Mouse (Mus musculus): ENCODE measurements at regions not wholly inside any gene's neighbourhood (a gene's known extent, or its start where the extent isn't known, plus 50 kb on each side); places are given as distances from the start of the nearest gene placed in this dataset.
A peak's percentile ranks its signal among the peaks of the same experiment; 100 is the strongest.

- Histone ChIP-seq H3K27ac (replicated peaks) (no peak overlapping the region), H3K27me3 (no peaks in the 10 kb centered on the region), H3K4me3 (no peak overlapping the region), H3K4me2 (no peak overlapping the region), H3K4me1 (replicated peaks) (0 out of 2 replicates have a peak, but pooled peaks cover 13% of the 10 kb centered on the region), H3K36me3 (no peaks in the 10 kb centered on the region), H3K9me3 (no peaks in the 10 kb centered on the region), H3K9ac (no peak overlapping the region)
- WGBS: 88% methylated on average over 6 of the region's 6 CpGs
- no peak for ATAC-seq (ENCODE audit: low read depth)
These were observed 251.5 kb downstream of the Dhx15 start for GRCm38 (mm10) chr5:51938845-51939244.

- WGBS: 90% methylated on average over 6 of the region's 6 CpGs
- Histone ChIP-seq H3K4me2 (no peak overlapping the region), H3K27ac (replicated peaks) (no peak overlapping the region), H3K9ac (no peak overlapping the region), H3K4me3 (no peak overlapping the region), H3K4me1 (replicated peaks) (0 out of 2 replicates have a peak, but pooled peaks cover 13% of the 10 kb centered on the region), H3K9me3 (no peaks in the 10 kb centered on the region), H3K36me3 (no peaks in the 10 kb centered on the region), H3K27me3 (no peaks in the 10 kb centered on the region)
- no peak for ATAC-seq (ENCODE audit: low read depth)
These were observed 253.0 kb downstream of the Dhx15 start for GRCm38 (mm10) chr5:51937320-51937719.

- Histone ChIP-seq H3K4me2 (no peak overlapping the region), H3K9me3 (no peaks in the 10 kb centered on the region), H3K36me3 (no peaks in the 10 kb centered on the region), H3K27ac (replicated peaks) (no peak overlapping the region), H3K4me3 (no peak overlapping the region), H3K27me3 (no peaks in the 10 kb centered on the region), H3K9ac (no peak overlapping the region), H3K4me1 (replicated peaks) (peaks cover 13% of the 10 kb centered on the region; the same call in 1 of the 2 replicates)
- WGBS: 60% methylated on average over 17 of the region's 17 CpGs
- no peak for ATAC-seq (ENCODE audit: low read depth)
These were observed 254.6 kb downstream of the Dhx15 start for GRCm38 (mm10) chr5:51935391-51936354.

- ATAC-seq (ENCODE audit: low read depth): no peak
- no peak overlapping the region for H3K27ac ChIP-seq (replicated peaks)
- H3K36me3 ChIP-seq: no peaks in the 10 kb centered on the region
- WGBS: 75% methylated on average over 4 of the region's 4 CpGs
- peaks cover 13% of the 10 kb centered on the region; the same call in 1 of the 2 replicates for H3K4me1 ChIP-seq (replicated peaks)
- no peaks in the 10 kb centered on the region for H3K9me3 ChIP-seq
- no peaks in the 10 kb centered on the region for H3K27me3 ChIP-seq
- H3K9ac ChIP-seq: no peak overlapping the region
- no peak overlapping the region for H3K4me2 ChIP-seq
- H3K4me3 ChIP-seq: no peak overlapping the region
These were observed 255.4 kb downstream of the Dhx15 start for GRCm38 (mm10) chr5:51934910-51935309.

GRCm38 (mm10) chr5:51933331-51933730, 257.0 kb downstream of the Dhx15 start:
- no peak overlapping the region for H3K4me2 ChIP-seq
- H3K9ac ChIP-seq: no peak overlapping the region
- WGBS: 91% methylated on average over 1 of the region's 1 CpGs
- no peak for ATAC-seq (ENCODE audit: low read depth)
- H3K4me3 ChIP-seq: no peak overlapping the region
- H3K9me3 ChIP-seq: no peaks in the 10 kb centered on the region
- peaks cover 13% of the 10 kb centered on the region; the same call in 1 of the 2 replicates for H3K4me1 ChIP-seq (replicated peaks)
- no peaks in the 10 kb centered on the region for H3K27me3 ChIP-seq
- H3K27ac ChIP-seq (replicated peaks): no peak overlapping the region
- H3K36me3 ChIP-seq: no peaks in the 10 kb centered on the region

GRCm38 (mm10) chr5:51930416-51930815, 259.9 kb downstream of the Dhx15 start:
- H3K27ac ChIP-seq (replicated peaks): no peak overlapping the region
- peaks cover 4% of the 10 kb centered on the region; the same call in 1 of the 2 replicates for H3K4me1 ChIP-seq (replicated peaks)
- no peak for ATAC-seq (ENCODE audit: low read depth)
- H3K36me3 ChIP-seq: no peaks in the 10 kb centered on the region
- H3K27me3 ChIP-seq: no peaks in the 10 kb centered on the region
- H3K9ac ChIP-seq: no peak overlapping the region
- H3K4me3 ChIP-seq: no peak overlapping the region
- H3K9me3 ChIP-seq: no peaks in the 10 kb centered on the region
- WGBS: 66% methylated on average over 3 of the region's 3 CpGs
- no peak overlapping the region for H3K4me2 ChIP-seq

- H3K4me1 ChIP-seq (replicated peaks): no peaks in the 10 kb centered on the region; the same call in 1 of the 2 replicates
- H3K27ac ChIP-seq (replicated peaks): no peak overlapping the region
- 89% methylated on average over 3 of the region's 3 CpGs for WGBS
- no peak overlapping the region for H3K9ac ChIP-seq
- H3K36me3 ChIP-seq: no peaks in the 10 kb centered on the region
- no peak for ATAC-seq (ENCODE audit: low read depth)
- no peak overlapping the region for H3K4me3 ChIP-seq
- no peak overlapping the region for H3K4me2 ChIP-seq
- H3K27me3 ChIP-seq: no peaks in the 10 kb centered on the region
- no peaks in the 10 kb centered on the region for H3K9me3 ChIP-seq
These were observed 261.5 kb downstream of the Dhx15 start for GRCm38 (mm10) chr5:51928801-51929200.

- no peaks in the 10 kb centered on the region for H3K9me3 ChIP-seq
- H3K27ac ChIP-seq (replicated peaks): no peak overlapping the region
- H3K36me3 ChIP-seq: no peaks in the 10 kb centered on the region
- no peak overlapping the region for H3K4me2 ChIP-seq
- 88% methylated on average over 7 of the region's 7 CpGs for WGBS
- H3K4me3 ChIP-seq: no peak overlapping the region
- ATAC-seq (ENCODE audit: low read depth): no peak
- H3K27me3 ChIP-seq: no peaks in the 10 kb centered on the region
- H3K9ac ChIP-seq: no peak overlapping the region
- no peaks in the 10 kb centered on the region for H3K4me1 ChIP-seq (replicated peaks)
These were observed 266.9 kb downstream of the Dhx15 start for GRCm38 (mm10) chr5:51923417-51923816.

GRCm38 (mm10) chr5:51922973-51923372, 267.3 kb downstream of the Dhx15 start:
- Histone ChIP-seq H3K27ac (replicated peaks) (no peak overlapping the region), H3K4me3 (no peak overlapping the region), H3K36me3 (no peaks in the 10 kb centered on the region), H3K27me3 (no peaks in the 10 kb centered on the region), H3K4me2 (no peak overlapping the region), H3K9ac (no peak overlapping the region), H3K9me3 (no peaks in the 10 kb centered on the region), H3K4me1 (replicated peaks) (peaks cover 3% of the 10 kb centered on the region; the same call in 1 of the 2 replicates)
- 73% methylated on average over 5 of the region's 5 CpGs for WGBS
- ATAC-seq (ENCODE audit: low read depth): no peak

GRCm38 (mm10) chr5:51922494-51922893, 267.8 kb downstream of the Dhx15 start:
- WGBS: 76% methylated on average over 7 of the region's 7 CpGs
- Histone ChIP-seq H3K9ac (no peak overlapping the region), H3K9me3 (no peaks in the 10 kb centered on the region), H3K4me3 (no peak overlapping the region), H3K27me3 (no peaks in the 10 kb centered on the region), H3K4me1 (replicated peaks) (peaks cover 4% of the 10 kb centered on the region; the same call in 1 of the 2 replicates), H3K4me2 (no peak overlapping the region), H3K36me3 (no peaks in the 10 kb centered on the region), H3K27ac (replicated peaks) (no peak overlapping the region)
- no peak for ATAC-seq (ENCODE audit: low read depth)

- H3K36me3 ChIP-seq: no peaks in the 10 kb centered on the region
- WGBS: 29% methylated on average over 4 of the region's 4 CpGs
- no peak overlapping the region for H3K27ac ChIP-seq (replicated peaks)
- no peak overlapping the region for H3K4me2 ChIP-seq
- ATAC-seq (ENCODE audit: low read depth): 0 out of 2 replicates have a peak, but pooled peaks have one; percentile 53
- H3K4me1 ChIP-seq (replicated peaks): peaks cover 10% of the 10 kb centered on the region
- no peak overlapping the region for H3K9ac ChIP-seq
- no peaks in the 10 kb centered on the region for H3K27me3 ChIP-seq
- no peaks in the 10 kb centered on the region for H3K9me3 ChIP-seq
- no peak overlapping the region for H3K4me3 ChIP-seq
These were observed 272.4 kb downstream of the Dhx15 start for GRCm38 (mm10) chr5:51917812-51918448.

- no peak for ATAC-seq (ENCODE audit: low read depth)
These were observed 275.6 kb downstream of the Dhx15 start for GRCm38 (mm10) chr5:51914731-51915130.

More at GRCm38 (mm10) chr5:51914731-51915130, 275.6 kb downstream of the Dhx15 start:
- Histone ChIP-seq H3K4me3 (no peak overlapping the region), H3K9ac (no peak overlapping the region), H3K4me1 (replicated peaks) (peaks cover 10% of the 10 kb centered on the region), H3K4me2 (no peak overlapping the region), H3K27me3 (no peaks in the 10 kb centered on the region), H3K9me3 (no peaks in the 10 kb centered on the region), H3K27ac (replicated peaks) (no peak overlapping the region), H3K36me3 (no peaks in the 10 kb centered on the region)
- 68% methylated on average over 6 of the region's 6 CpGs for WGBS

All from neural tube, embryonic 13.5 days (tissue).